Mouse (Mus musculus): Measurements from ENCODE around the gene Ucn2.

The Ucn2 gene

DNA sequence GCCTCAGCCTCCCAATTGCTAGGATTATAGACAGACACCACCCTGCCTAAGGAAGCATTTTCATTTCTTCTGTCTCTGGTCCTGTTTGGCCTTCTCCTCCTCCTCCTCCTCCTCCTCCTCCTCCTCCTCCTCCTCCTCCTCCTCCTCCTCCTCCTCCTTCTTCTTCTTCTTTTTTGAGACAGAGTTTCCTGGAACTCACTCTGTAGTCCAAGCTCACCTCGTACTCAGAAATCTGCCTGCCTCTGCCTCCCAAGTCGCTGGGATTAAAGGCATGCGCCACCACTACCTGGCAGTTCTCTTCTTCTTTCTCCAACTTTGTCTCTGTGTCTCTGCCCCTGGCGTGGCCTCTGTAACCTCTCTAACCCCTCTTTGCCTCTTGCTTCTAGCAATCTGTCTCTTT, at the start of gene Ucn2:
Gene Ucn2, plus strand, starts transcription at position 301 of the 400 bp plus-strand sequence.
- in situ Hi-C loops (cut with MboI; ENCODE audit: low pct_unique_long_range_greater_than_20kb in 1 of 2, low sequenced_read_pairs in 2 of 2, unreplicated experiment in 1 of 2), result no loop called here

DNA sequence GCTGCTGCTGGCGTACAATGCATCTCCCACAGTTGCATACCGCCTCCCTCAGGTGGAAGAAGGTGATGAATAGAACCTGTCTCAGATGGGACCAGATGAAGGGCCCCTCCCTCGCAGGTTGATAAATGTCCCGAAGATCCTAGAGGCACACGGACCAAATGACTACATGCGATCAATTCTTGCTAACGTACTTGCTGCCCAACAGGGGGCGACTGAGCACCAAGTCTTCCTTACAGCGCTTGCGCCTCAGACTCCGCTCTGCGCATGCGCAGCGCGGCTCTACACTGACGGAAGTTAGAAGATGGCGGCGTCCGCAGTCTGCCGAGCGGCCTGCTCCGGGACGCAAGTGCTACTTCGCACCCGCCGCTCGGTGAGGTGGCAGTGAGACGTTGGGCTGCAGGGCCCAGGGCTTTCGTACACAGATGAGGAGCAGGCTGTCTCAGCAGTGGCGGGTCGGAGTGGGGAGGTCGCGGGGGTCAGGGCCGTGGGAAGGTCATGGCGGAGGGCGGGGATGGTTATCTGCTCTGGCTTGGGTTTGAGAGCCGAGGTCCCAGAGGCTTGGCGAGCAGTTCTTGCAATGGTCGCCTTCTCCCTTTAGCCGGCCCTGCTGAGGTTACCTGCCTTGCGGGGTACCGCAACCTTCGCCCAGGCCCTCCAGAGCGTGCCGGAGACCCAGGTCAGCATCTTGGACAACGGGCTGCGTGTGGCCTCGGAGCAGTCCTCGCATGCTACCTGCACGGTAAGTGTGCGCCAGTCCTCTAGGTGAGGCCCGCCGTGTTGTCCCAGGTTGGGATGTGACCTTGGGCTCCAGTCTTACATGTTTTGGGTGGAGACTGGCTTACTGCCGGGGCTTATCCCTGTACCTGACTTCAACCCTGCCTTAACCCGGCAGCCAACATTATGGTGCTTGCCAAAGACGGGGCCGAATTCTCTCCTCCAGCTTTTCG, 49.1 kb upstream of the Ucn2 start, which contains the start of gene Uqcrc1:
Gene Uqcrc1, plus strand, starts transcription at position 216 of the 947 bp plus-strand sequence.
- in situ Hi-C loops (cut with MboI; ENCODE audit: low pct_unique_long_range_greater_than_20kb in 1 of 2, low sequenced_read_pairs in 2 of 2, unreplicated experiment in 1 of 2), result no loop called here

DNA sequence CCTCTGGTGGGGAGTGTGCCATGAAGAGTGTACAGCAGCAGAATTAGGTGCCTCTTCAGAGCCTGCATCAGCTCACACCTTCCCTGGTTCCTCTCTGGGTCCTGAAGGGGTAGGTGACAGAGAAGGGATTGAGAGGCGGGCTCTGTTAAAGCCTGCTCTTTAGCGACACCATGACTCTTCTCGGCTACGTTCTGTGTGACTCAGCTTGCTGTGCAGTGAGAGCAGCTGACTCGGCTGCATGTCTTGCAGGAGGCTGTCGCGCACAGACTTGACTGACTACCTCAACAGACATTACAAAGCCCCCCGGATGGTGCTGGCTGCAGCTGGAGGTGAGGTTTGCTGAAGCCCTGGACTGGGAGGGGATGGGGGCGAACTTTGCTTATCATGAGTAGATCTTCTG, 40.7 kb upstream of the Ucn2 start:
- in situ Hi-C loops (cut with MboI; ENCODE audit: low pct_unique_long_range_greater_than_20kb in 1 of 2, low sequenced_read_pairs in 2 of 2, unreplicated experiment in 1 of 2), result no loop called here

GRCm38 (mm10) chr9:108945608-108946007, 40.2 kb upstream of the Ucn2 start:
- in situ Hi-C loops (cut with MboI; ENCODE audit: low pct_unique_long_range_greater_than_20kb in 1 of 2, low sequenced_read_pairs in 2 of 2, unreplicated experiment in 1 of 2), result no loop called here

GRCm38 (mm10) chr9:108949231-108949966, 36.4 kb upstream of the Ucn2 start:
- in situ Hi-C loops (cut with MboI; ENCODE audit: low pct_unique_long_range_greater_than_20kb in 1 of 2, low sequenced_read_pairs in 2 of 2, unreplicated experiment in 1 of 2), result no loop called here

GRCm38 (mm10) chr9:108949967-108950728, 35.7 kb upstream of the Ucn2 start:
- in situ Hi-C loops (cut with MboI; ENCODE audit: low pct_unique_long_range_greater_than_20kb in 1 of 2, low sequenced_read_pairs in 2 of 2, unreplicated experiment in 1 of 2), result no loop called here

- in situ Hi-C loops (cut with MboI; ENCODE audit: low pct_unique_long_range_greater_than_20kb in 1 of 2, low sequenced_read_pairs in 2 of 2, unreplicated experiment in 1 of 2), result no loop called here
Observed at GRCm38 (mm10) chr9:108953081-108953636, 32.7 kb upstream of the Ucn2 start, which contains the start of gene Col7a1. Gene Col7a1, plus strand, starts transcription at chr9:108953586.

- in situ Hi-C loops (cut with MboI; ENCODE audit: low pct_unique_long_range_greater_than_20kb in 1 of 2, low sequenced_read_pairs in 2 of 2, unreplicated experiment in 1 of 2), result no loop called here
Observed at GRCm38 (mm10) chr9:108955241-108955640, 30.6 kb upstream of the Ucn2 start.

- in situ Hi-C loops (cut with MboI; ENCODE audit: low pct_unique_long_range_greater_than_20kb in 1 of 2, low sequenced_read_pairs in 2 of 2, unreplicated experiment in 1 of 2), result no loop called here
Observed at GRCm38 (mm10) chr9:108955846-108956245, 30.0 kb upstream of the Ucn2 start.

DNA sequence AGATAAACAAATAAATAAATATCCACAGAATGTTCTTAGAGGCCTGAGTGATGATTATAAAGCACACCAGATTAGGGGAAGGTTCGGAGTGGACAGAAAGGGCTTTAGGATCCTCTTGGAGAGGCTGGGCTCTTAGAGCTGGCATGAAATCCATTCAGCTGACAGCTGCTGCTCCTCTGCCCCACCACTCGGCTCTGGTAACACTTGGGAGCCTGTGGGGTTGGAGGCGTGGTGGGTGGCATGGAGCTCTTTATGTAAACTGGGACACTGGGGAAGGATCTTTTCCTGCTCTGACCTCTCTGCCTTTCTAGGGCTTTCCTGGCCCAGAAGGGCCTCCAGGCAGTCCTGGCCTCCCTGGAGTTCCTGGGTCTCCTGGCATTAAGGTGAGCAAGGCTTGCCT, 22.2 kb upstream of the Ucn2 start:
- in situ Hi-C loops (cut with MboI; ENCODE audit: low pct_unique_long_range_greater_than_20kb in 1 of 2, low sequenced_read_pairs in 2 of 2, unreplicated experiment in 1 of 2), result no loop called here

DNA sequence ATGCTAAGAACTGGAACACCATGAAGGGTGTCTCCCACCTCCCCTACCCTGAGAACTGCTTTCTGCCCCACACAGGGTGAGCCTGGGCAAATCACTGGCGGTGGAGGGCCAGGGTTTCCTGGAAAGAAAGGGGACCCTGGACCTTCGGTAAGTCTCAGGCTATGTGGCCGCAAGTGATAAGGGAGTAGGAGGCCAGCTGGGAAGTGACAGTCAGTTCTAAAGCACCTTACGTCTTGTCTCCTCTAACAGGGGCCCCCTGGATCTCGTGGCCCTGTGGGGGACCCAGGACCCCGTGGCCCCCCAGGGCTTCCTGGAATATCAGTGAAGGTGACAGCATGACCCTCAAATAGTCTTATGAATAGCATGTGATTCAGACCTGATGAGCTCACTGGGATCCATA, 21.5 kb upstream of the Ucn2 start:
- in situ Hi-C loops (cut with MboI; ENCODE audit: low pct_unique_long_range_greater_than_20kb in 1 of 2, low sequenced_read_pairs in 2 of 2, unreplicated experiment in 1 of 2), result no loop called here

DNA sequence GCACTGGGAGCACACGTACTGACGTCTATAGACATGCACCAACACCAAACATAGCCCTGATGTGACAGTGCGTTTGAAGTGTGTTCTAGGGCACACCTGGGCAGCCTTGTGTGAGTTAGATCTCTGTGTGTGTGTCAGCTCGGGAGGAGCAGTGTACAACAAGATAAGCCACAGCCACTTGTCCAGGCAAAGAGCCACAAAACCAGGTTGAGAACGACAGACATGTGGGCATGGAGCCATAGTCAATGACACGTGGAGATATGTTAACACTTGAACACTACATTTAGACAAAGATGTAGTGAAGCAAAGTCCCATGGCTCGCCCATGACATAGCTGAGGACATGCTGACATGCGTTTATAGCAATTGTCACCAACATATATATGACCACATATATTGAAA, 15.2 kb upstream of the Ucn2 start:
- in situ Hi-C loops (cut with MboI; ENCODE audit: low pct_unique_long_range_greater_than_20kb in 1 of 2, low sequenced_read_pairs in 2 of 2, unreplicated experiment in 1 of 2), result no loop called here

GRCm38 (mm10) chr9:108976483-108976882, 9.3 kb upstream of the Ucn2 start:
- in situ Hi-C loops (cut with MboI; ENCODE audit: low pct_unique_long_range_greater_than_20kb in 1 of 2, low sequenced_read_pairs in 2 of 2, unreplicated experiment in 1 of 2), result no loop called here

GRCm38 (mm10) chr9:108977966-108978365, 7.8 kb upstream of the Ucn2 start:
- in situ Hi-C loops (cut with MboI; ENCODE audit: low pct_unique_long_range_greater_than_20kb in 1 of 2, low sequenced_read_pairs in 2 of 2, unreplicated experiment in 1 of 2), result no loop called here

DNA sequence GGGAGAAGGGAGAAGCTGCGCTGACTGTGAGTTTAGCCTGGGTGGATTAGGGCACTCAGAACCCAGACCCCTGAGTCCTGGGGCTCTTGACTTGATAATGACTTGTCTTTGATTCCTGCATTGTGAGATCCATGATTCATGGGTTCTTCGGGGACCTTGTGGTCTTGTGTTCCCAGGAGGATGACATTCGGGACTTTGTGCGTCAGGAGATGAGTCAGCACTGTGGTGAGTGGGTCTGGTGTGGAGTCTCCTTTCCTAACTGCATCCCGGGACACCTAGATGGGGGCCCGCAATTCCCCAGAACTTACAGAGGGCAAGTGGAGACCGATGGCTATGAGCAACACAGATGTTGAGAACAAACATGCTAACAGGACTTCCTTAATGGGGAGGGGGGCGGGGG, 3.3 kb upstream of the Ucn2 start:
- in situ Hi-C loops (cut with MboI; ENCODE audit: low pct_unique_long_range_greater_than_20kb in 1 of 2, low sequenced_read_pairs in 2 of 2, unreplicated experiment in 1 of 2), result no loop called here

DNA sequence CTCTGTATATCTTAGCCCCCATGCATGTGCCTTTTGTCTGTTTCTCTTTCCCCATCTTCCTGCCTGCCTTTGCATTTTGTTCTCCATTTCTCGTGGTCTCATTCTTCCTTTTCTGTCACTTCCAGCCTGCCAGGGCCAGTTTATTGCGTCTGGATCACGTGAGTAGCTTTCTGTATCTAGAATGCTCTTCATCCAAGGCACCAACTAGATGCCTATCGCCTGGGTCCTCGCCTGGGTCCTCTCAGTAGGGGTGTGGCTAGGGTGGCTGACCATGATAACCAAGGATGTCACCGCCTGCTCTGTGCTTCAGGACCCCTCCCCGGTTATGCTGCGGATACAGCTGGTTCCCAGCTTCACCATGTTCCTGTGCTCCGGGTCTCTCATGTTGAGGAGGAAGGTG, 2.6 kb upstream of the Ucn2 start:
- in situ Hi-C loops (cut with MboI; ENCODE audit: low pct_unique_long_range_greater_than_20kb in 1 of 2, low sequenced_read_pairs in 2 of 2, unreplicated experiment in 1 of 2), result no loop called here

- in situ Hi-C loops (cut with MboI; ENCODE audit: low pct_unique_long_range_greater_than_20kb in 1 of 2, low sequenced_read_pairs in 2 of 2, unreplicated experiment in 1 of 2), result no loop called here
Observed at GRCm38 (mm10) chr9:108987704-108988350, 2.0 kb downstream of the Ucn2 start.

DNA sequence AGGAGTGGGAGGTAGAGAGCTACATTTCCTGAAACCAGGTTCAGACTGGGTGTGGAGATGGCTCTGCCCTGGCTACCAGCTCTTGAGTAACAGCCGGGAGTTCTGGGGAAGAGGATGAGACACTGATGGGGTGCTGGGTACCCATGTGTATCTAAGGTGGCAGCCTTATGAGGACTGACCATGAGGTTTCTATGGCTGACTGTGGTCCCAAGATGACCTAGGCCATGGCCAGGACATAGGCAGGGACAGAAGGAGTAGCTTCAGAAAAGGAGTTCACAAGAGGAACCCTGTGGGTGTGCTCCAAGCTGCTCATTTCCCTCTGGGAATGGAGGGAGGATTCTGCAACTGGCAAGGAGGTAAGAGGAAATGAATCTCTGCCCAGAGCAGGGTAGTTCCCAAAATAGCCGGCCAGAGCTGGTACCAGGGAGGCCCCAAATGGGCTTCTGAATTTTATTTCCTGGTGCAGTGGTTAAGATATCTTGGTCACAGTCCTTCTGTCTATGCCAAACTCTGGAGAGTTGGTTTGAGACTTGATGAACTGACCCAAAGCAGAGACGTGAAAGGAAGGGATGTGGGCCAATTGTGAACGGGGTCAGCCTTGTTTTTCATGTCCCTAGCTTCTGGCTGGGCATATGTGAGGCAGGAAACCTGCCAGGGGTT, 4.1 kb downstream of the Ucn2 start:
- in situ Hi-C loops (cut with MboI; ENCODE audit: low pct_unique_long_range_greater_than_20kb in 1 of 2, low sequenced_read_pairs in 2 of 2, unreplicated experiment in 1 of 2), result no loop called here

Data from mouse embryonic stem cell (cell line).